Mouse (Mus musculus) midbrain, embryonic 12.5 days (tissue): ENCODE data around the gene Itga11. TPM values are rescaled to one million over a fixed set of nuclear protein-coding genes. Genes with fewer than 3 reads are reported as not detected.

ENCODE experiments used
- ATAC-seq: fragments of 200-750 bp; cut with Nextera tagmentation; 2 replicates; pipeline ENCODE4 v1.8.0; 2017; ENCODE audit warnings: low read depth, moderate TSS enrichment, moderate library complexity; ENCODE audit not compliant: low FRiP score
- H3K27ac ChIP-seq: fragments of 300-500 bp; sonication (generic); replicated peaks from 2 replicates; pipeline ENCODE4 v1.5.1; 2016; ENCODE audit warnings: mild to moderate bottlenecking
- H3K27me3 ChIP-seq: fragments of 300-500 bp; sonication (generic); 2 replicates; pipeline ENCODE4 v1.6.1; 2016; ENCODE audit warnings: mild to moderate bottlenecking
- H3K36me3 ChIP-seq: fragments of 300-500 bp; sonication (generic); 2 replicates; pipeline ENCODE4 v1.6.1; 2016
- H3K4me1 ChIP-seq: fragments of 300-500 bp; sonication (generic); 2 replicates; pipeline ENCODE4 v1.6.1; 2016
- H3K4me2 ChIP-seq: fragments of 300-500 bp; sonication (generic); replicated peaks from 2 replicates; pipeline ENCODE4 v1.6.1; 2016; ENCODE audit warnings: mild to moderate bottlenecking, moderate library complexity
- H3K4me3 ChIP-seq: fragments of 300-500 bp; sonication (generic); 2 replicates; pipeline ENCODE4 v1.5.1; 2016; ENCODE audit warnings: mild to moderate bottlenecking
- H3K9ac ChIP-seq: fragments of 300-500 bp; sonication (generic); replicated peaks from 2 replicates; pipeline ENCODE4 v1.6.1; 2016; ENCODE audit warnings: mild to moderate bottlenecking, moderate library complexity
- H3K9me3 ChIP-seq: fragments of 300-500 bp; sonication (generic); 2 replicates; pipeline ENCODE4 v1.6.1; 2016; ENCODE audit warnings: mild to moderate bottlenecking
- WGBS: fragments of 180-500 bp; shearing (Covaris S2); methylation state at CpG from one replicate; pipeline ENCODE4 v1.1.7; 2016; 5-methylcytosine and 5-hydroxymethylcytosine counted together
- polyA plus RNA-seq: library from polyadenylated mRNA; unstranded; fragments of >200 nt; fragmentation: Nextera tagmentation; extraction: Ambion mirVana; gene quantifications from 2 replicates; pipeline ENCODE4 v1.2.1, GENCODE M21; 2016

The Itga11 gene
- polyA plus RNA-seq, 1 experiment from 2014 or later, result 5.0 TPM

DNA sequence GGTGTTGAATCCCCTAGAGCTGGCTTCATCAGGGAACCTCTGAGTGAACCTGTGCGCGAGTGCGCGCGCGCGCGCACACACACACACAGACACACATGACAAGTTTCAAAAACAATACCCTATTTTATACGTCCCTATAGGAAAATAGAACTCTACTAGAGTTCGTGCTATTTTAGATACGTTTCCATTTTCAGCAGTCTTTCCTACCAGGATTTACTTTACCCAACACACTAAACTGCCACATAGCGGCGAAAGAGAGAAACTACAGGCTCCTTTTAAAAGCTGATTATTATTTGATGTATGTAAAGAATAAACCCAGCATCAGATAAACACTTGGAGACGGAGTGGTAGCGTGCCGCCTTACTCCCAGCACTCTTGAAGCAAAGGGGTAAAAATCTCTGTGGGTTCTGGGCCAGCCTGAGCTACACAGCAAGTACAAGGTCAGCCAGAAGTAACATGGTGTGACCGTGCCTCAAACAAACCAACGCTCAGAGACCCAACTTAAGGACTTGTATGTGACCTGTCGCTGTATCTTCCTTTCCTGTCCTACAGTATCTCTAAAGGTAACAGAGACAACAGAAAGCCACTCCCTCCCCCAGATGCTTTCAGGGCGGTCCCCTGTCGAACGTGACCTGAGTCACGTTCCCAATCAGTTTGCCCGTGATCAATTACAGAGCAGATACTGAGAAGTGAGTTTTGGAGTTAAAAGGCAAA lies 150.5 kb downstream of the Itga11 start:
- Histone ChIP-seq H3K9ac (no peak overlapping the region), H3K36me3 (no peaks in the 10 kb centered on the region), H3K4me2 (peak overlapping the region; percentile 43), H3K27ac (0 out of 2 replicates have a peak overlapping the region, but pooled peaks have one; percentile 26), H3K27me3 (no peaks in the 10 kb centered on the region), H3K9me3 (no peaks in the 10 kb centered on the region), H3K4me3 (peak overlapping the region; percentile 29; the same call in 1 of the 2 replicates), H3K4me1 (peaks cover 28% of the 10 kb centered on the region)
- WGBS, result 5% methylated on average over 24 of the region's 24 CpGs
- peak; percentile 17; the same call in 1 of the 2 replicates for ATAC-seq

DNA sequence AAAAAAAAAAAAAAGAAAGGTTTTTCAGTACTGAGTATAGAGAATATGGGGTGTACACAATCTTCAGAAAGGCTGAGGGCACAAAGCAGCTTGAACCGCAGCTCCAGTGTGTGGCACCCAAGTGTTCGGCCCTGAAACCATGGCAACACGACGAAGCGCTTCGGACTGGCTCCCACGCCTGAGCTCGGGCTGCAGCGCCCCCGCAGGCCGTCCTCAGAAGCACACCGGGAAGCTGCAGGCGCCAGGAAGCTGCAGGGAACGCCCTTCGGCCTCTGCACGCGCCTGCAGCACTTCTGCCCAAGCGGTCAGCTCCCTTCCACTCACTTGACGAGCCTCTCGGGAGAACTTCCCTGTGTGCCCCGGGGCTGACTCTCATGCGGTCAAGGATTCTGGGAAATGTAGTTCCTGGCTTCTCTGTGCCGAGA lies 151.0 kb downstream of the Itga11 start:
- Histone ChIP-seq H3K9ac (no peak overlapping the region), H3K27me3 (no peaks in the 10 kb centered on the region), H3K36me3 (no peaks in the 10 kb centered on the region), H3K4me2 (peak overlapping the region; percentile 43), H3K4me3 (peak overlapping the region; percentile 29), H3K27ac (no peak overlapping the region; the same call in 1 of the 2 replicates), H3K4me1 (peaks cover 28% of the 10 kb centered on the region), H3K9me3 (no peaks in the 10 kb centered on the region)
- WGBS, result 0% methylated on average over 23 of the region's 23 CpGs
- peak; percentile 92 for ATAC-seq

DNA sequence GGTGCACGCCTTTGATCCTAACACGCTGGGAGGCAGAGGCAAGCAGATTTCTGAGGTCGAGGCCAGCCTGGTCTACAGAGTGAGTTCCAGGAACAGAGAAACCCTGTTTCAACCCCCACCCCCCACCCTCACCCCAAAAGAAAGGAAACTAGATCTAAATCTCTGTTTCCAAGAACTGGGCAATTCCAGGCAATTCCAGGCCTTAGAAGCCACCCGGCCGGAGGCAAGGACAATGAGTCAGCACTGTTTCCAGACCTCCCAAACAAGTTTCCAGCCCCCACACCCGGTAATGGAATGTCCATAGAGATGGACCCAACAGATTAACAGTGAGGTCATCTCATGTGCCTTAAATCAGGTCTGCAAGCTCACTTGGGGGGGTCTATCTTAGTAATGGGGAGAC lies 152.3 kb downstream of the Itga11 start:
- H3K36me3 ChIP-seq, result no peaks in the 10 kb centered on the region
- H3K27ac ChIP-seq, result no peak overlapping the region
- no peak for ATAC-seq
- H3K4me2 ChIP-seq, result no peak overlapping the region
- WGBS, result 85% methylated on average over 6 of the region's 6 CpGs
- peaks cover 28% of the 10 kb centered on the region for H3K4me1 ChIP-seq
- H3K27me3 ChIP-seq, result no peaks in the 10 kb centered on the region
- no peak overlapping the region for H3K9ac ChIP-seq
- H3K4me3 ChIP-seq, result no peak overlapping the region
- H3K9me3 ChIP-seq, result no peaks in the 10 kb centered on the region

Other genes with a start within 250 kb of the Itga11 start
- 28.9 and 34.0 TPM in 2 replicates for gene Coro2b, start 140.8 kb upstream of the Itga11 start, polyA plus RNA-seq
- 61.5 and 67.9 TPM in 2 replicates for gene Fem1b, start 134.1 kb downstream of the Itga11 start, polyA plus RNA-seq
- 8.2 and 8.9 TPM in 2 replicates for gene Cln6, start 161.0 kb downstream of the Itga11 start, polyA plus RNA-seq
- 2.5 and 3.6 TPM in 2 replicates for gene Calml4, start 180.3 kb downstream of the Itga11 start, polyA plus RNA-seq